Mouse (Mus musculus) adrenal gland (tissue): Measurements from ENCODE around the gene Gm49510.

ENCODE experiments used
- intact Hi-C: fragments of 180-260 bp; cut with DNase I; formaldehyde crosslinking; loops from one replicate; pipeline ENCODE4 v1.15.1; 2025

Gene Gm49510

GRCm38 (mm10) chr15:78914823-78915659, 15.6 kb downstream of the Gm49510 start:
- intact Hi-C loops, result loop anchor here (2.0 kb wide), 1 partner anchor 16 kb away; no protein-coding TSS in a partner anchor

GRCm38 (mm10) chr15:78915660-78916017, 16.2 kb downstream of the Gm49510 start:
- intact Hi-C loops, result loop anchor here (2.0 kb wide), 1 partner anchor 15 kb away; no protein-coding TSS in a partner anchor

- intact Hi-C loops, result no loop called here
These were observed 16.8 kb downstream of the Gm49510 start for GRCm38 (mm10) chr15:78916052-78916826.

GRCm38 (mm10) chr15:78918126-78918525, 18.7 kb downstream of the Gm49510 start:
- intact Hi-C loops, result no loop called here

GRCm38 (mm10) chr15:78919914-78920313, 20.4 kb downstream of the Gm49510 start:
- intact Hi-C loops, result no loop called here

GRCm38 (mm10) chr15:78922700-78923099, 23.2 kb downstream of the Gm49510 start:
- intact Hi-C loops, result no loop called here

GRCm38 (mm10) chr15:78923585-78923984, 24.1 kb downstream of the Gm49510 start:
- intact Hi-C loops, result no loop called here

- intact Hi-C loops, result no loop called here
These were observed 25.7 kb downstream of the Gm49510 start for GRCm38 (mm10) chr15:78925129-78925528.

- intact Hi-C loops, result no loop called here
These were observed 26.8 kb downstream of the Gm49510 start, which contains the start of gene Lgals1 for GRCm38 (mm10) chr15:78926021-78926919. Gene Lgals1 (plus strand): TSS chr15:78926725.

- intact Hi-C loops, result no loop called here
These were observed 27.7 kb downstream of the Gm49510 start for GRCm38 (mm10) chr15:78927021-78927787.

GRCm38 (mm10) chr15:78927788-78928457, 28.5 kb downstream of the Gm49510 start:
- intact Hi-C loops, result no loop called here

- intact Hi-C loops, result no loop called here
These were observed 29.1 kb downstream of the Gm49510 start for GRCm38 (mm10) chr15:78928539-78928938.

GRCm38 (mm10) chr15:78930192-78930706, 30.8 kb downstream of the Gm49510 start:
- intact Hi-C loops, result loop anchor here (2.0 kb wide), 1 partner anchor 15 kb away; no protein-coding TSS in a partner anchor

- intact Hi-C loops, result loop anchor here (2.0 kb wide), 1 partner anchor 16 kb away; no protein-coding TSS in a partner anchor
These were observed 31.4 kb downstream of the Gm49510 start for GRCm38 (mm10) chr15:78930801-78931426.

GRCm38 (mm10) chr15:78931577-78931976, 32.1 kb downstream of the Gm49510 start:
- intact Hi-C loops, result loop anchor here (2.0 kb wide), 1 partner anchor 17 kb away; no protein-coding TSS in a partner anchor

GRCm38 (mm10) chr15:78934784-78935320, 35.4 kb downstream of the Gm49510 start, which contains the start of gene Nol12:
Gene Nol12 (plus strand): TSS chr15:78934933.
- intact Hi-C loops, result no loop called here

GRCm38 (mm10) chr15:78936403-78936802, 36.9 kb downstream of the Gm49510 start:
- intact Hi-C loops, result no loop called here

GRCm38 (mm10) chr15:78937311-78937710, 37.8 kb downstream of the Gm49510 start:
- intact Hi-C loops, result no loop called here
